Mouse (Mus musculus) c-Kit-negative CD71-positive TER-119-positive erythroid progenitor cells, embryonic 14.5 days (primary cell): Measurements from ENCODE around the gene Ahnak2.

Experiments used
- DNase-seq: peaks from one replicate; pipeline ENCODE4 v3.0.0-alpha.2; 2013; ENCODE audit warnings: low read depth, low spot score

Gene Ahnak2

GRCm38 (mm10) chr12:112734881-112735655, 67.4 kb downstream of the Ahnak2 start:
- no peak for DNase-seq

GRCm38 (mm10) chr12:112734108-112734820, 68.2 kb downstream of the Ahnak2 start:
- DNase-seq = no peak

- no peak for DNase-seq
These were observed 69.9 kb downstream of the Ahnak2 start for GRCm38 (mm10) chr12:112732591-112732990.

GRCm38 (mm10) chr12:112730808-112731207, 71.6 kb downstream of the Ahnak2 start:
- DNase-seq = no peak

GRCm38 (mm10) chr12:112727801-112728200, 74.7 kb downstream of the Ahnak2 start:
- no peak for DNase-seq

GRCm38 (mm10) chr12:112724077-112724805, 78.2 kb downstream of the Ahnak2 start:
- DNase-seq = no peak

GRCm38 (mm10) chr12:112723445-112723844, 79.0 kb downstream of the Ahnak2 start:
- DNase-seq = no peak

GRCm38 (mm10) chr12:112723028-112723330, 79.5 kb downstream of the Ahnak2 start:
- DNase-seq = no peak

GRCm38 (mm10) chr12:112722240-112723027, 80.0 kb downstream of the Ahnak2 start:
- no peak for DNase-seq
